Mouse (Mus musculus) brain, embryonic 14.5 days (tissue): ENCODE measurements around the gene Tmem80.

Experiments
- CTCF ChIP-seq: fragments of 200-500 bp; IDR thresholded peaks from 2 replicates; pipeline ENCODE4 v1.5.1; 2012; ENCODE audit warnings: inconsistent platforms, mild to moderate bottlenecking, moderate library complexity, borderline replicate concordance; ENCODE audit not compliant: insufficient read depth, insufficient read length; ENCODE audit errors: extremely low read depth
- POLR2A ChIP-seq: fragments of 200-500 bp; IDR thresholded peaks from 2 replicates; pipeline ENCODE4 v1.6.1; 2012; ENCODE audit warnings: mild to moderate bottlenecking, inconsistent platforms, borderline replicate concordance; ENCODE audit not compliant: poor library complexity, insufficient read depth, insufficient read length, severe bottlenecking; ENCODE audit errors: extremely low read depth

GRCm38 (mm10) chr7:141365049-141365445 is 37.5 kb downstream of the Tmem80 start:
- TF ChIP-seq CTCF, result no peak
- no peak for TF ChIP-seq POLR2A
